Mouse (Mus musculus) cerebellum, adult 11-12 months (tissue): Measurements from ENCODE around the gene Chrm3.

Experiments used
- DNase-seq: peaks from one replicate; pipeline ENCODE4 v3.0.0; 2022

Chrm3 gene

DNA sequence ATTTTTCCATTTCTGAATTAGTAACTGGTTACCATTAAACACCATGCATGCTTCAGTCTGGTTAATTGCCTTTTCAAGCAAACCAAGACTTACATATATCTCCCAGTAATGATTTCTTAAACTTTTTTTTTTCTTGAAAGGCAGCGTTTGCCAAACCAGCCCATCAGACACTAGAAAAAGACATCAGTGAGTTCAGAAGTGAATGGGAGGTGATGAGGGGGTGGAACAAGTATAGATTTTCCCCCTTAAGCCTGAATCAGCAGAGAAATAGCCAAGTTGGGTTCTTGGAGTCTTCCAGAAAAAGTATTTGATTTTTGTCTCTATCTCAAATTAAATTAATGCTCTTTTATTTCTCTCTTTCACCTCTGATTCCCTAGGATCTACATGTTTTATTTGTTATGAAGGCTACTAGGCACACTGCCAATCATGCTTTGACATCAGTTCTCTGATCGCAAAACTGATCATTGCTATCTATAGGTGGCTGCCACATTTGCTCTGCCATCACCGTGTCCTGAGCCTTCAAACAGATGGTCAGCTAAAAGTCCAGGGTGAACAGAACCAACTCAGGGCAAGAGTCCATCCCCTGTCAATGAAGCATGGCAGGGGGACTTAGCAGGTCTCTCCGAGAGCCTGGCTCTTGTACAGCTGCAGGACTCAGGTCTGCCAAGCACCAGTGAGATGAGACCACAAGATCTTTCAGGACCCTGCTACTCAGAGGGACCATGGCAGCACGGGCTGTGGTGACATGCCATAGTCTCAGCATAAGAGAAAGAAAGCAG is 125.1 kb downstream of the Chrm3 start:
- DNase-seq, result peak; percentile 2

DNA sequence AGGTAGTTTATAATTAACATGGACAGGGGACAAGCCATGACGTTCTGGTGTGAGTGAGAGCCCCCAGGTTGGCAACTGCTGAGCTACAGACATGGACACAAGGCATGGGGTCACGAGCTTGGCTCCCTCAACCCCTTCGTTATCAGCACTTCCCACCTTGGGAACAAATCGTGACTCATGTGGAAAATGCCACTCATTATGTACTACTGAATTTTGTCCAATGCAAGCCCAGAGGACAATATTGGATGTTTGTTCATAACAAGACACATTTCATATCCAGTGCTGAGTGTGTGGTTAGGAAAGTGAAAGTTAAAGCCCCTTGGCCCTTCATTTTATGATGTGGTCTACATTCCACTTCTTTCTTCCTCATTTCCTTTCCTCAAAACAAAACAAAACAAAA is 140.2 kb downstream of the Chrm3 start:
- no peak for DNase-seq

- DNase-seq, result no peak
These were observed 148.5 kb downstream of the Chrm3 start for GRCm38 (mm10) chr13:10212112-10212511.

GRCm38 (mm10) chr13:10210522-10211244 is 150.0 kb downstream of the Chrm3 start:
- DNase-seq, result no peak

GRCm38 (mm10) chr13:10199206-10199956 is 161.3 kb downstream of the Chrm3 start:
- no peak for DNase-seq

GRCm38 (mm10) chr13:10189829-10190228 is 170.8 kb downstream of the Chrm3 start:
- no peak for DNase-seq

- no peak for DNase-seq
These were observed 172.7 kb downstream of the Chrm3 start for GRCm38 (mm10) chr13:10187926-10188325.

DNA sequence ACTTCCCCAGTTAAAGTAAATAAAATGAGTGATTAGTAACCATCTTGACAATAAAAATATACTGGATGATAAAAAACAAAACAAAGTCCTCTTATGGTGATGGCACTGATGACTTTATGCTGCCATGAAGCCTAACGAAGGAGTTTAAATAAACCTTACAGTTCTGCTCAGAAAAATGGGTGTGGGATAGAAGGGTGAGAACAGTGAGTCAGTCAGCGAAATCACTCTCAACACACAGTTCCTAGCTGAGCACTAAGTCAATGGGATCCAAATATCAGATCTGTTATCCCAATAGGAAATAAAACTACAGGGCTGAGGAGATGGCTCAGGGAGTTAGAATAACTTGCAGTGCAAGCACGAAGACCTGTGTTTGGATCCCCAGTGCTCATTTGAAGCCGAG is 176.8 kb downstream of the Chrm3 start:
- DNase-seq, result no peak

- DNase-seq, result no peak
These were observed 177.9 kb downstream of the Chrm3 start for GRCm38 (mm10) chr13:10182756-10183155.

DNA sequence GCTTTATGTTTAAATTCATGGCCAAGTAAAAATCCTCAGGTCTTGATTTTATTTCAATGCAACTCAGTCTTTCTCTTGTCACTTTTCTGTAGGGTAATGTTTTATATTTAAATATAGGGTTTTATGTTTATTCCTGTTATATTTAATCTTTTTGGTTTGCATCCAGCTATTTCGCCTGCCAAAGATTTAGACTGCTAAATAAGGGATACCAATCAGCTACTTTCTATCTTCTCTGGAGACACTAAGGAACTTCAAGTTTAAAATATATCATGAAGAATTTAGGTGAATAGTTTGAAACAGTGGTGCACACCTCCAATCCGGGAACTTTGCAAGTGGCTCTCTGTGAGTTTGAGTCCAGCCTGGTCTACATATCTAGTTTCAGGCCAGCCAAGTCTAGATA is 190.1 kb downstream of the Chrm3 start:
- DNase-seq, result no peak

DNA sequence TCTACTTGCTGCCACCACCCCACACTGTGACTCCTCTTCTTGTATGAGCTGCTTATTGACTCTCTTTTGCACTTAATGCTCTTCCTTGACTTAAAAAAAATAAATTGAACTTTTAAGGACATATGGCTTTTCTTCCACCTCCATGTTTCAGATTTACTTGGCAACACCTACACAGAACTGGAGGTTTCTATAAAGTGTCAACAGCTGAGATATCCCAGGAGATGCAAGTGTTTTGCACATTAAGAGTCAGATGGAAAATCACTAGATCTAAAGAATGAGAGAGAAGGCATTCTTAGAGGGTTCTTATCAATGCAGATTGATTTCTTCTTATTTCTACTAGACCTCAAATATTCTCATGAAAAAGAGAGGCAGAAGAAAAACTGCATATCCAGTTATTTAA is 197.3 kb downstream of the Chrm3 start:
- no peak for DNase-seq

- no peak for DNase-seq
These were observed 203.2 kb downstream of the Chrm3 start for GRCm38 (mm10) chr13:10157496-10157895.

- DNase-seq, result no peak
These were observed 220.1 kb downstream of the Chrm3 start for GRCm38 (mm10) chr13:10140573-10140972.

DNA sequence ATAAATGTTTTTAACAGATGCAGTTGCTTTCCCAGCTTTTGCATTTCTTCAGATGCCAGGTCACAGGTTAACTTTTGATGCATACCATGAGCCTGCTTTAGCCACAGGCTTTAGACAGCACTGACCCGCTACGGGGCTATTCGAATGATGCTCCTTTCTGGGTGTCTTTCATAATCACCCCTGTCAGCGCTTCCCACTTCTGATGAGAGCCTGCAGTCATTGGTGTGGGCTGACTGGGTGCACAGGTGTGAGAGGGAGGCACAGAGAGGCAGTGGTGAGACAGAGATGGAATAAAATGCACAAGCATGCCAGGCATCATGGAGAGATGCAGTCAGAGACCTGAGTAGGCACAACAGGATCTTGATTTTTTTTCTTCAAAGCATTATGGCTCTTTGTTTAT is 221.8 kb downstream of the Chrm3 start:
- DNase-seq, result no peak

GRCm38 (mm10) chr13:10131064-10131463 is 229.6 kb downstream of the Chrm3 start:
- no peak for DNase-seq

DNA sequence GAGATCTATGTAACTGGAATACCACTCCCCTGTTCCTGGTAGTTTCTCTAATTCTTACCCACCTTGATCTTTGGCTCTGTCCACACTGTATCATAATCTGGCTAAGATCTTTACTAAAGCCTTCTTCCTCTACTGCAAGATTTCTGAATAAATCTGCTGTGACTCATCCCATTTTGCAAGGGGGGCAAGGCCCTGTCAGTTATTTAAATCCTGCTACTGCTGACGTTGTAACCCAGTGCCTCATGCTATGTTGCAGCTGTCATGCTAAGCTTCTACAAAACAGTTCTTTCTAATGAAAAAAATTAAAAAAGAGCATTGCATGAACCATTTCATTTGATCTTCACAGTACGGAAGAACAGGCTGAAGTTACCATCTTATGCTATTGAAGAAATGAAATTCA is 248.4 kb downstream of the Chrm3 start:
- DNase-seq, result no peak

DNA sequence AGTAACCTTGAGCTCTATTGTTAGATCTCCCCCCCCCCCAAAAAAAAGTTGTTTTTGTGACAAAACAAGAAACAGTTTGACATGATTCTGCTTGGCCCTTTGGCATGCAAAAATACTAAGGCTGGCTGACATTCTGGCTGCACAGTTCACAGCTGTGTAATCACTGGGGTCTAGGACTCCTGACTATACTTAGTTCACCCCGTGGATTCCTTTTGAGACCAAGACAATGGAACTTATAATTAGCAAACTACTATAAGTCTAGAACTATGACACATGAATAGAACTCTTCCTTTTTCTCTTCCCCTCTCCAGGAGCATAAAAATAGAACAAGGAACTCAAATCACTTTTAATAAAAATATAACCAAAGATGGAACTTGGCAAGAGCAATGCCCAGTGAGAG is 251.1 kb downstream of the Chrm3 start:
- DNase-seq, result no peak

DNA sequence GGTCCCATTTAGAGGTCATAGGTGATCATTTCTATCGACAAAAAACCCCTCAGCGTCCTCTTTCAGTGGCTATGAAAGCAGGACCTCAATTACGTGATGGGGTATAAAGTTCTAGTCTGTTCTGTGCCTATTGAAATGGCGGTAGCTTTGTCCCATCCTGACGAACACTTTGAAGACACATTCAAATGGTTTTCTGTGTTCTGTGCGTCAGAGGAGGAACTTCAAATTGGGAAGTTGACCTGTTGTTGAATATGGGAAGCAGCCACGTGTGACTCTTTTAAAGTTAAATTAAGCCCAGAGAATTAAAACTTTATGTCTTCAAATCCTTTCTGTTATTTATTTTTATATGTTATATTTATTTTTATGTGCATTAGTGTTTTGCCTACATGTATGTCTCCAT is 253.3 kb downstream of the Chrm3 start:
- no peak for DNase-seq

- no peak for DNase-seq
These were observed 269.9 kb downstream of the Chrm3 start for GRCm38 (mm10) chr13:10090778-10091177.

GRCm38 (mm10) chr13:10086336-10086735 is 274.3 kb downstream of the Chrm3 start:
- DNase-seq, result no peak

DNA sequence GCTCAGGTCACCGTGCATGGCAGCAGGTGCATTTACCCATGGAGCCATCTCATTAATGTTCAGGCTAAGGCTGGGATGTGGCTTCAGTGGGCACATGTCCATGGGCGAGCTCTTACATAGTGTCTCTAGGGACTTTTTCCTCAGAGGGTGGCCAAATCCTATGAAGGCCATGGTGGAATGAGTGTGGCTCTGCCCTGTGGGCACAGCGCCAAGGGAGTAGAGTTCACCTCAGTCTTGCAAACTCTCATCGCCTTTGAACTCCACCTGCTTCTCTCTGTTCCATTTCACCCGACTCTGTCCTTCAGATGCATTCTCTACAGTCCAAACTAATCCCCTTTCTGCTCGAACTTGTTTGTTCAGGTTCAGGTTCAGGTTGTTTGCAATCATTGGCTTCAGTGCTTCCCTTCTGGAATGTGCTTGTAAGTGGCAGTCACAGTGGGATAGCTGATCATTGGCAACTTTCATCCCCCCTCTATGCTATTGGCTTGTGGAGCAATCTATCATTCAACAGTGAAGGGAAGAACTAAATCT is 278.7 kb downstream of the Chrm3 start:
- no peak for DNase-seq

DNA sequence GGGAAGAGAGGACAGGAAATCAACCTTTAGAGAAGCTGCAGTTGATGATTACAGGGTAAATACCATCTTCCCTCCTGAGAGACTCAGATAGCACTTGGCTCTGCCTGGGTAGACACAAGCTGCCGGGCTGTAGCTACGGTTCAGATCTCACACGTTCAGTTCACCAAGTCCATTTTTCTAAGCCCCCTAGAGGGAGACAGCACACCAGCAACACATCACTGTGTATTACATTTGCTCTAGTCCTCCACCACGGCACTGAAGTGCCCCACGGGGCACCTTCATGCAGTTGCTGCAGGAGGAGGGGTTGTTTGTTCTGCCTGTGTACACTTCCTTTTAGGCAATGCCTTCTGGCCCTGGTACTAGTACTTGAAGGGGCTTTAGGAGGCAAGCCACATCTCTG is 289.5 kb downstream of the Chrm3 start:
- DNase-seq, result no peak

- no peak for DNase-seq
These were observed 291.6 kb downstream of the Chrm3 start for GRCm38 (mm10) chr13:10068927-10069580.
